Mouse (Mus musculus): ENCODE measurements around the gene Fgfr2. TPM values are rescaled to one million over a fixed set of nuclear protein-coding genes. Genes with fewer than 3 reads are reported as not detected.

The Fgfr2 gene
- polyA plus RNA-seq, 1 experiment from 2014 or later: not detected

DNA sequence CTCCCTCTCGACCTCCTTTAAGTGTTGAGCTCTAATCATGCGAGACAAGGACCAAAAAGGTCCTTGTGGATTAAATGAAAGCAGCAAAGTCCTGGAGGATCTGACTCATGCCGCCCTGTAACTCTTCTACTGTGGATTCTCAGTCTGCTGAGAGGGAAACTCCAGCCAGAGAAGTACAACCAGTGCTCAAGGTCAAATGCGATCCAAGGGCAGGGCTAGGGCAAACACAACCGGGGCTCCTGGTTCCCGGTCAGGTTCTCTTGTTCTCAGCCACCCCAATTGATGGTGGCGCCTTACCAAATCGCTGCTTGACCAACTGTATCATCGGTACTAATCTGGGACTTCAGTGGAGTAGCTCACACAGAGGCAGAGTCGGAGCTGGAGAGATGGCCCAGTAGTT is 322.3 kb downstream of the Fgfr2 start:
- Histone ChIP-seq H3K36me3 (ENCODE audit: inconsistent target) (no peaks in the 10 kb centered on the region), H3K27ac (peak overlapping the region; percentile 80), H3K4me3 (ENCODE audit: inconsistent target) (no peak overlapping the region), H3K79me2 (ENCODE audit: inconsistent target) (peaks cover 100% of the 10 kb centered on the region)
- WGBS (ENCODE audit: missing documents): 92% methylated on average over 10 of the region's 10 CpGs

DNA sequence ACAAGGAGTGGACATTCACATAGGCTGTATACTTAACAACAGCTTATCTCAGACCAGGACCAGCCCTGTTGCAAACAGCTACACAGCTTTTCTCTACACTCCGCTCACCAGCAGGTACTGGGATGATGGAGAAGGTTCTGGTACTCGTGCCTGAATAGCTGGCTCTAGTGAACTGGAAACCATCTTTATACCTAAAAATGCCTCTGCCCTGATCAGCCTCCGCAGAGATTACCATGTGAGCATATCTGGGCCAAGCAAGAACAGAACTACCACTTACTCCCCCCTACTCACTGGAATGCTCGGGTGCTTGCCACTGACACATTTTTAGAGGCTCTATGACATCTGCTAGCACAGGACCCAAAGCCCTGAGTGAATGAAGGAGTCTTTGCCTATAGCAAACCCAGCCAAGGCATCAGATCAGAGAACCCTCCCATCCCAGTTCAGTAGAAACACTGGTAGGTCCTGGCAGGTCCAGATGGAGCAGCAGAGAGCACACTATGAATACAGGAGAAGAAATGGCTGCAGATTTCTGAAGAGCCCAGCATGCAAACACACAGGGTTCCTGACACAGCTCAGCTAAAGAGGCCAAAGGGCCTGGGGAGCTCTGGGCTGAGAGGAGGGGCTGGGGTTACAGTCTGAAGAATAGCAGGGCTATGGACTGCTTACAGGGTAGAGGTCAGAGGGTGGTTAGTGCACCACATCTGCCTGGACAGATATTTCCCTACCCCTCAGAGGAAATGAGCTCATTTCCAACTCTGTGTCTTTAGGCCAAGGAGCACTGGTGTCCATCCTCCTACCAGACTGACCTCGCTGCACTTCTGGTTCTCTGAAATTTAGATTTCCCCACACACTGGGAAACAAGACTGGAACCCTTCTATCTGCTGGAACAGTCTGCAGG is 323.8 kb downstream of the Fgfr2 start:
- Histone ChIP-seq H3K79me2 (ENCODE audit: inconsistent target) (peaks cover 100% of the 10 kb centered on the region), H3K27ac (peak overlapping the region; percentile 80), H3K4me3 (ENCODE audit: inconsistent target) (no peak overlapping the region), H3K36me3 (ENCODE audit: inconsistent target) (no peaks in the 10 kb centered on the region)
- whole genome bisulfite sequencing (ENCODE audit: missing documents): 88% methylated on average over 5 of the region's 5 CpGs

DNA sequence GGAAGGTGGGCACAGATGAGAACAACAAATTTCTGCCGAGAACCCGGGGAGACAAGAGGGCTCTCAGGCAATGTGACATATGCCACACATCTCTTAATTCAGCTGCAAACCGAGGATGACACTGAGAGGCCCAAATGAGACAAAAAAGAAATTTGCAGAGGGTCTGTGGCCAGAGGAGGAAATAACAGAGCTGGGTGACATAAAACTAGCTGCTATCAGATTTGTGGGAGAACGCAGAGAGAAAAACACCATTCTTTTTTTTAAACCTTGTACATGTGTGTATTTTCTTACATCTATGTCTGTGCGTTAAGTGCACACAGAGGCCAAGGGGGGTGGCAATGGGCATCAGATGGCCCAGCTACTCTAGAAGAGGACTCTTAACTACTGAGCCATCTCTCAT is 328.0 kb downstream of the Fgfr2 start:
- Histone ChIP-seq H3K4me3 (ENCODE audit: inconsistent target) (no peak overlapping the region), H3K27ac (no peak overlapping the region), H3K79me2 (ENCODE audit: inconsistent target) (peaks cover 100% of the 10 kb centered on the region), H3K36me3 (ENCODE audit: inconsistent target) (no peaks in the 10 kb centered on the region)
- WGBS (ENCODE audit: missing documents): 94% methylated on average over 5 of the region's 5 CpGs

DNA sequence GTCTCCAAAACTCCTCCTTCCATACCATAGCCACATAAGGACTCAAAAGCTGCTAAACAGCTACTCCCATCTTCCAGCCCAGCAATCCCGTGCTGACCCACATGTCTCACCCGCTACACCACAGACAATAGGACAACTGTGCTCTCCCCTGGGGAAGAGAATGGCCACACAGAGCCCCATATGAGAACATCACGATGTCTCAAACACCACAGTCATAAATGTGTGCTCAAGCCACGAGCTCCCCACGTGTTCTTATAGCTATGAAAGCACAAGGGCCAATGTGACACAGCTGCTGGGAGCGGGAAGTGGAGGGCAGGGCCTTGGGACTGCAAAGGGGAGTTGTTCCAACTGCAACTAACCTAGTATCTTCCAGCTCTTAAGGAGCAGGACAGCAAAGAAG is 329.7 kb downstream of the Fgfr2 start:
- Histone ChIP-seq H3K36me3 (ENCODE audit: inconsistent target) (no peaks in the 10 kb centered on the region), H3K4me3 (ENCODE audit: inconsistent target) (no peak overlapping the region), H3K79me2 (ENCODE audit: inconsistent target) (peaks cover 100% of the 10 kb centered on the region), H3K27ac (peak overlapping the region; percentile 68)
- 43% methylated on average over 6 of the region's 6 CpGs for WGBS (ENCODE audit: missing documents)

DNA sequence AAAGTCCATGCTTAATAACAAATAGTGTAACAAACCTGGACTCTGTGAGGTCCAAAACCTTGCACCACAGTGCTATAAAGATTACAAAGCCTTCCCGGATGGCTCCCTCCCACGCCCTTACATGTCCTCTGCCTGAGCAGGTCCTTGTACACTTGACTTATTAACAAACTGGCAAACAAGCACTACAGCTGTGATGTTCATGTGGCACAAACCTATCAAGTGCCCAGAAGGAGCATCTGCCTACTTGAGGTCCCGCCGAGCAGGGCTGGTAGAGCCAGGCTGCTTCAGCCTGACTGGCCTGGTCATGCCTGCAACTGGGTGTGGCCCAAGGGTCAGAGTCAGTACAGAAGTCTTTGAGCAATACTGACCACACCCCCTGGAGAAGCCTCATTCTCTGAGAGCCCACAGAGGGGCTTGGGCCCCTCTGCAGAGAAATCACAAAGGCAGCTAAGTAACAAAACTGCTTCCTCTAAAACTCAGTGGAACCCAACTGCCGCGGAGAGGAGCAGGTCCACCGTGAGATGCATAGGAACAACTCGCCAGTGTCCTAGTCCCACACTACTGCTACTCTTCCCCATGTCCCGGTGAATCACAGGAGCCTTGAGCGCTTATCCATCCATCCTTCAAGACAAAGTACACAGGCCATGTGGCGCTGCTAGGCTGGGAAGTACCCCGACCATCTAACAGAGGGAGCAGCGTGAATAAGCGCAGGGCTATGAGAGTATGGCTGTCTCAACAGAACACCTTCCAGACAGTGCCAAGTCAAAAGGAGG is 332.5 kb downstream of the Fgfr2 start:
- no peak overlapping the region for H3K4me3 ChIP-seq (ENCODE audit: inconsistent target)
- peaks cover 100% of the 10 kb centered on the region for H3K79me2 ChIP-seq (ENCODE audit: inconsistent target)
- H3K36me3 ChIP-seq (ENCODE audit: inconsistent target): no peaks in the 10 kb centered on the region
- WGBS (ENCODE audit: missing documents): 92% methylated on average over 14 of the region's 14 CpGs
- no peak overlapping the region for H3K27ac ChIP-seq

DNA sequence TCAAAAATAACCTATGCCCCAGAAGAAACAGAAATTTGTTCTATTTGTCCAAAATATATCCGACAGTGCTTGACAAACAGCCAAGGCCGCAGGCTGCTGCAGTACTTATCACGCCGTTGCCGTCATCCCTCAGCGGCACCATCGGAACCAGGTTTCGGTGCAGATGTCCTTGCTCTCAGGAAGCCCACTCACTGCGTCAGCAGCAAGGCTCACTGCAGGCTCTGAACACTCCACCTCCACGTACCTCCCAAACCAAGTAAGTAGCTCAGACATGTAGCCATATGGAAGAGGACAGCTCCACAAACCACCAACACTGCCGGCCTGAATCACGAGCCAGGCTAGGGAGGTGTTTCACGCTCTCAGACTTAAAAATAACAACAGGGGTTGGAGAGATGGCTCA is 334.3 kb downstream of the Fgfr2 start:
- Histone ChIP-seq H3K27ac (no peak overlapping the region), H3K4me3 (ENCODE audit: inconsistent target) (no peak overlapping the region), H3K36me3 (ENCODE audit: inconsistent target) (no peaks in the 10 kb centered on the region), H3K79me2 (ENCODE audit: inconsistent target) (peaks cover 100% of the 10 kb centered on the region)
- 95% methylated on average over 13 of the region's 13 CpGs for WGBS (ENCODE audit: missing documents)

DNA sequence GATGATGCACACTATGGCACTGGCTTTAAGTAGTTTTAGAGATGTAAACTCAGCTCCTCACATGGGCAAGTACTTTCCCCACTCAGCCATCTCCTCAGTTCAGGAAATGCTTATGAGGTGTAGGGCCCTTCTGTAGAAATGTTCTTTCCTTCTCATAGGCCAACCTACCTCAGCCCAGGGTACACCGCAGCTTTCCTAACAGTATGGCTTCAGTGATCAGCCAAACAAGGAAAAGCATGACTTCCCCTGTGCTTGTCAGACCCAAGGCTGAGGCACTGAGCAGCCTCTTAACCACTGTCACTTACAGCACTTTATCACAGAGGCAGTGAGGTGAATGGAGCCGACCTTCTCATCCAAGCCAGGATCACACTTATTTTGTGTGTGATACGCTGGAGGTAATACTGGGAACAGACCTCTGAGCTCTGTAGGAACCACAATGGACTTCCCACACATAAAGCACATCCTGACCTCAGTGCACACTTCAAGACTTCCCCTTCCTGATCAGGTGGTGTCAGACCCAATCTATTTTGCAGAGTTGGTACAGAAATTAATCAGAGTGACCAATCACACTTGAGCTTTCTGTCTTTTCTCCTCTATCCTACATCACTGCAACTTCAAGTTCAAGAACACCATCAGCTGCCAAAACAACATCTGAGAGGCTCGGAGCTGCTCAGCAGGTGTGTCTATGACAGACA is 335.5 kb downstream of the Fgfr2 start:
- Histone ChIP-seq H3K4me3 (ENCODE audit: inconsistent target) (no peak overlapping the region), H3K79me2 (ENCODE audit: inconsistent target) (peaks cover 100% of the 10 kb centered on the region), H3K36me3 (ENCODE audit: inconsistent target) (no peaks in the 10 kb centered on the region), H3K27ac (peak overlapping the region; percentile 35; the same call in 1 of the 2 replicates)
- 44% methylated on average over 4 of the region's 4 CpGs for WGBS (ENCODE audit: missing documents)

DNA sequence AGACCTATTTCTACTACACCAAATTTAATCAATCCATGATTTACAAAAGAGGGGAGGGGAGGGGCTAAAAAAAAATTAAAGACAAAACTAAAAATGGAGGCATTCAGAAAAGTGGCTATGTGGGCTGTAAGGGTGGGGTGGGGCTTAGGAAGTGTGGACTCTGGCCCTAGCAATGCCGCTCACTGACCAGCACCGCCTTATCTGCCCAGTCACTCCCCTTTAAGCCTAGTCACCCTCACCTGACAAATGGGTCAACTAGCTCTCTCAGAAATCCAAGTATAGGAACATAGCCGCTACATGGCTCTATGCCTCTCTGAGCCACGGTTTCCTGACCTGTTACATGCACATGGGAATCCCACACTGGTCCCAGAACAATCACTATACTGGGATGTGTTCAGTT is 336.1 kb downstream of the Fgfr2 start:
- 85% methylated on average over 4 of the region's 4 CpGs for WGBS (ENCODE audit: missing documents)
- H3K36me3 ChIP-seq (ENCODE audit: inconsistent target): no peaks in the 10 kb centered on the region
- H3K79me2 ChIP-seq (ENCODE audit: inconsistent target): peaks cover 100% of the 10 kb centered on the region
- H3K4me3 ChIP-seq (ENCODE audit: inconsistent target): no peak overlapping the region
- peak overlapping the region; percentile 35 for H3K27ac ChIP-seq

DNA sequence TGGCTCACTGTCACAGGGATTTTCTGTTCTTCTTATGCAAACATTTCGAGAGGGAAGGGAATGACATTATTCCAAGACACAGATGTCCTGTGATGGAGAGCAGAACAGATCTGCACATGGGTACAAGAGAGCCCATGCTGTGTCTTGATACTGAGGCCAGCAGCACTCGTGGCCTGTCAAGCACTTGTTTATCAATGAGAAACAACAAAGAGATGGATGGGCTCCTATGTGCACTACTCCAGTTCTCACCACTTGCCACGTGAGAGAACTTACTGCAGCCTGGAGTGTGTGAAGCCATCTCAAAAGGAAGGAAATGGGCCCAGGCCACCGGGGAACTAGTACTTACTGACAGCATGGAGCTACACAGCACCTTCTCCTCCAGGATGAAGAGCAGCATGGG is 336.6 kb downstream of the Fgfr2 start:
- peak overlapping the region; percentile 35 for H3K27ac ChIP-seq
- no peaks in the 10 kb centered on the region for H3K36me3 ChIP-seq (ENCODE audit: inconsistent target)
- WGBS (ENCODE audit: missing documents): 33% methylated on average over 4 of the region's 4 CpGs
- H3K79me2 ChIP-seq (ENCODE audit: inconsistent target): peaks cover 100% of the 10 kb centered on the region
- H3K4me3 ChIP-seq (ENCODE audit: inconsistent target): no peak overlapping the region

DNA sequence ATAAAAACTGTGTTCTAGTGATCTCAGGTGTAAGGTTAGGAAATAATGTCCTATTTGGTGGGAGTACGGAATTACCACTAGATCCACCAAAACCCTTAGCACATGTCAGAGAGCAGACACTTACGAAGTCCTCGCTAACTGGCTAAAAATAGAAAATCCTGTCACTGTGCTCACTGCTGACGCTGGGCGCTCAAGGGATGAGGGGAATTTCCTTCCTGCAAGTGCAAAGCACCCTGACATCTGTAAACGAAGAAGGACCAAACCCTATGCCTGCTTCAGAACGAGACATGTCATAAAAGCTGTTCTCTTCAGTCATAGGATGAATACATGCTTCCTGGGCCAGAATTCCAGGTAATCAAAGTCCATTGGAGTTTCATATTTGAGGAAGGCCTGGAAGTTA is 337.1 kb downstream of the Fgfr2 start:
- H3K27ac ChIP-seq: peak overlapping the region; percentile 35
- peaks cover 100% of the 10 kb centered on the region for H3K79me2 ChIP-seq (ENCODE audit: inconsistent target)
- no peaks in the 10 kb centered on the region for H3K36me3 ChIP-seq (ENCODE audit: inconsistent target)
- WGBS (ENCODE audit: missing documents): 57% methylated on average over 7 of the region's 7 CpGs
- no peak overlapping the region for H3K4me3 ChIP-seq (ENCODE audit: inconsistent target)

DNA sequence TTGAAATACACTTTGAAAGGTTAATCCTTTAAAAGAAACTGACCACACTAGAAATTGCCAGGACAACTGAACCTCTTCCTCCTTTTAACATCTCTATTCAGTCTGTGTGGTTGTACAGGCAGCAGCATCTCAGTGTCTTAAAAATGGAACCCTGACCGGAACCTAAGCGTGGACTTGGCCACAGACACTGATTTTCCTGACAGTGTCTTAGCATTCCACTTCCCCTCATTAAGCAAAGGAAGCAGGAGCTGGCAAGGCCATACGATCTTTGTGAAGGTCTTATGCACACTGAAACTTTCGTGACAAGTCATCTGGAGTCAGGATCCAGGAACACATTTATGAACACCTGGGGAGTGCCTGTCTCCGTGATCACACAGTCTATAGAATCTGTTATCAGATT is 339.0 kb downstream of the Fgfr2 start:
- no peak overlapping the region for H3K27ac ChIP-seq
- no peak overlapping the region for H3K4me3 ChIP-seq (ENCODE audit: inconsistent target)
- peaks cover 100% of the 10 kb centered on the region for H3K79me2 ChIP-seq (ENCODE audit: inconsistent target)
- WGBS (ENCODE audit: missing documents): 91% methylated on average over 5 of the region's 5 CpGs
- 0 out of 2 replicates have a peak, but pooled peaks cover 5% of the 10 kb centered on the region for H3K36me3 ChIP-seq (ENCODE audit: inconsistent target)

DNA sequence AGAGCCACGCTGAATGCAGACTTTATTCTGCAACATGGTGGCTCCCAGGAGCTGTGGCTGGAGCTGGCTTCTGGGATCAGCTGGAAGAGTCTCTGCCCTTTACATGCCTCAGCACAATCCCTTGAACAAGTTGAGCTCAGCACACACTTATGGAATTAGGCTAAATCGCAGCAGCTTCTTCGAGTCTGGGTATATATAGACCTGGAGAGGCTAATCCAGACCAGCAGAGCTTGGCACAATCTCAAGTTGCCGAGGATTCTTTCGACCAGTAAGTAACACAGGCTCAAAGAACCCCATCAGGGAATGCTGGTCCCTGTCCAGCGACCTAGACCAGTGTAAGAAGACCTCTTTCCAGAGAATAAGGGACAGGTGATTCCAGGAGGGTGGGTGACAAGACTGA is 341.3 kb downstream of the Fgfr2 start:
- Histone ChIP-seq H3K79me2 (ENCODE audit: inconsistent target) (peaks cover 85% of the 10 kb centered on the region), H3K4me3 (ENCODE audit: inconsistent target) (no peak overlapping the region), H3K36me3 (ENCODE audit: inconsistent target) (peaks cover 25% of the 10 kb centered on the region; the same call in 1 of the 2 replicates), H3K27ac (no peak overlapping the region)
- WGBS (ENCODE audit: missing documents): 96% methylated on average over 6 of the region's 6 CpGs

DNA sequence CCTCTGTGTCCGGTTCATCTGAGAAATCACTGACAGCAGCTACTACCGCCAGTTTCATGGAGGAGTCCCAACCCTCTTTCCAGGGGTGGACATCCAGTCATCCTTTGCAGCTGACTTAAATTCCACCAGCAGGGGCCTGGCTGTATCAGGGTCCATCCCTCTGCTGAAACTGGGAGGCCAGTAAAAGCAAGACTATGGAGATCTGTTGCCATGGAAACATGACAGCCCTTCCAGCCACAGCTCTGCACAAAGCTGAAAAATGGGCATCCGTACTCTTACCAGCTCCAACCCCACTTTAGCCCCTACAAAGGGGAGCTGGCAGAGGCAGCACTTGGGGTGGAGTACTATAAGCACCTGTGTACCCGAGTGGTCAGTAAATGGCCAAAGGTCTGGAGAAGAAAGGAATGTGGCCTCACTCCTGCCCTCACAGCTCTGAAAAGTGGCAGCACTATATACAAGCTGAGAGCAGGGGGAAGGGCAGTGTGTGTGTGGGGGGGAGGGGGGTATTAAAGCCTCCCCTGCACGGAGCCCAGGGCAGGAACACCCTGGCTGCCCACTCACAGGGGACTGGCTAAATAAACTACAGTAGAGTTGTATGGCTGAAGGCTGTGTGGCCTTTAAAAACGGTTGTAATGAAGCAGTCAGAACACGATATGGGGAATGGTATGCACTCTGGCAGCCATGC is 341.9 kb downstream of the Fgfr2 start:
- 92% methylated on average over 6 of the region's 7 CpGs for WGBS (ENCODE audit: missing documents)

DNA sequence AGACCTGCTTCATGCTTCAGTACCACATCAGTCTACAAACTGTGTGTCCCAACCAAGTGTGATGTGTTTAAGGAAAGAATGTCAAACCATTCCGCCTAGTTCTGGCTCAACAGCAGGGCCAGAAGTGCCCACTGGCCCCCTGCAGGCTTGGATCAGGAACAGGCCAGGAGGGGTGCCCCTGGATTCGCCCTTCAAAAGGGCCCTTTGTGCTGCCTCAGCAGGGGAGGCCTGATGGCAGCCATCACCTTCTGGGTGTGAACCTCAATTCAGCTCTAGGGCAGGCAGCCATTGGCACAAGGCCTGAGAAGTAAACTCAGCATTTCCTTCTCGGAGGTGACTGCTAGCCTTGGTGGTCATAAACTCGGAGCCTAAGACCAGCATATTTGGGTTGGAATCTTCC is 342.5 kb downstream of the Fgfr2 start:
- Histone ChIP-seq H3K79me2 (ENCODE audit: inconsistent target) (peaks cover 84% of the 10 kb centered on the region), H3K27ac (no peak overlapping the region), H3K36me3 (ENCODE audit: inconsistent target) (peaks cover 28% of the 10 kb centered on the region; the same call in 1 of the 2 replicates), H3K4me3 (ENCODE audit: inconsistent target) (no peak overlapping the region)
- WGBS (ENCODE audit: missing documents): 83% methylated on average over 4 of the region's 4 CpGs

More for the DNA sequence above, 341.9 kb downstream of the Fgfr2 start:
- H3K27ac ChIP-seq: no peak overlapping the region
- no peak overlapping the region for H3K4me3 ChIP-seq (ENCODE audit: inconsistent target)
- H3K79me2 ChIP-seq (ENCODE audit: inconsistent target): peaks cover 84% of the 10 kb centered on the region
- H3K36me3 ChIP-seq (ENCODE audit: inconsistent target): peaks cover 25% of the 10 kb centered on the region; the same call in 1 of the 2 replicates

All from macrophage (primary cell).